Mouse (Mus musculus): ENCODE results near the gene Ttc27. TPM values are rescaled to one million over a fixed set of nuclear protein-coding genes. Genes with fewer than 3 reads are reported as not detected.
"Not testable (repeated sequence)": the region's sequence is repeated elsewhere in the genome, so short reads cannot be mapped to it uniquely, and the experiment has no call there.

Gene Ttc27
- 5.5 and 23.0 TPM in 2 replicates for polyA plus RNA-seq (2011; ENCODE audit: insufficient read depth, insufficient read length, low replicate concordance, missing spikeins)

GRCm38 (mm10) chr17:74717618-74718151, at the start of gene Ttc27:
Ttc27 (plus strand) TSS chr17:74717732.
- peak within 1 kb of the TSS; percentile 77 for H3K4me3 ChIP-seq (replicated peaks; ENCODE audit: control insufficient read depth, low read depth, low read length)
- TF ChIP-seq CTCF (IDR thresholded peaks at IDR 0.05; ENCODE audit: control insufficient read depth, insufficient read depth, low read length) (no peak), POLR2A (IDR thresholded peaks at IDR 0.05; ENCODE audit: borderline replicate concordance, control insufficient read depth, low read depth, low read length) (no peak)
- H3K27ac ChIP-seq (ENCODE audit: control insufficient read depth, insufficient read depth, low read depth, low read length, poor library complexity) = no peak within 1 kb of the TSS
- no peaks in the 10 kb centered on the region; the same call in 1 of the 2 replicates for H3K4me1 ChIP-seq (ENCODE audit: control insufficient read depth, insufficient read depth, low read length)
- WGBS = under 1% methylated on average over 31 of the region's 31 CpGs

- TF ChIP-seq CTCF (IDR thresholded peaks at IDR 0.05; ENCODE audit: control insufficient read depth, insufficient read depth, low read length) (no peak), POLR2A (IDR thresholded peaks at IDR 0.05; ENCODE audit: borderline replicate concordance, control insufficient read depth, low read depth, low read length) (no peak)
- Histone ChIP-seq H3K4me1 (ENCODE audit: control insufficient read depth, insufficient read depth, low read length) (no peaks in the 10 kb centered on the region), H3K27ac (ENCODE audit: control insufficient read depth, insufficient read depth, low read depth, low read length, poor library complexity) (no peak overlapping the region), H3K4me3 (replicated peaks; ENCODE audit: control insufficient read depth, low read depth, low read length) (no peak overlapping the region)
- 33% methylated on average over 1 of the region's 1 CpGs for WGBS
Measured at GRCm38 (mm10) chr17:74668010-74668409, 49.5 kb upstream of the Ttc27 start.

GRCm38 (mm10) chr17:74670031-74670430, 47.5 kb upstream of the Ttc27 start:
- no peaks in the 10 kb centered on the region for H3K4me1 ChIP-seq (ENCODE audit: control insufficient read depth, insufficient read depth, low read length)
- no peak overlapping the region for H3K27ac ChIP-seq (ENCODE audit: control insufficient read depth, insufficient read depth, low read depth, low read length, poor library complexity)
- 92% methylated on average over 13 of the region's 13 CpGs for WGBS
- H3K4me3 ChIP-seq (replicated peaks; ENCODE audit: control insufficient read depth, low read depth, low read length) = no peak overlapping the region
- TF ChIP-seq POLR2A (IDR thresholded peaks at IDR 0.05; ENCODE audit: borderline replicate concordance, control insufficient read depth, low read depth, low read length) (no peak), CTCF (IDR thresholded peaks at IDR 0.05; ENCODE audit: control insufficient read depth, insufficient read depth, low read length) (no peak)

- Histone ChIP-seq H3K4me3 (replicated peaks; ENCODE audit: control insufficient read depth, low read depth, low read length) (no peak overlapping the region), H3K27ac (ENCODE audit: control insufficient read depth, insufficient read depth, low read depth, low read length, poor library complexity) (no peak overlapping the region), H3K4me1 (ENCODE audit: control insufficient read depth, insufficient read depth, low read length) (no peaks in the 10 kb centered on the region; the same call in 1 of the 2 replicates)
- TF ChIP-seq POLR2A (IDR thresholded peaks at IDR 0.05; ENCODE audit: borderline replicate concordance, control insufficient read depth, low read depth, low read length) (no peak), CTCF (IDR thresholded peaks at IDR 0.05; ENCODE audit: control insufficient read depth, insufficient read depth, low read length) (no peak)
- 90% methylated on average over 4 of the region's 4 CpGs for WGBS
Measured at GRCm38 (mm10) chr17:74672446-74672845, 45.1 kb upstream of the Ttc27 start.

GRCm38 (mm10) chr17:74673251-74673650, 44.3 kb upstream of the Ttc27 start:
- no peak overlapping the region for H3K27ac ChIP-seq (ENCODE audit: control insufficient read depth, insufficient read depth, low read depth, low read length, poor library complexity)
- H3K4me1 ChIP-seq (ENCODE audit: control insufficient read depth, insufficient read depth, low read length) = no peaks in the 10 kb centered on the region; the same call in 1 of the 2 replicates
- no peak overlapping the region for H3K4me3 ChIP-seq (replicated peaks; ENCODE audit: control insufficient read depth, low read depth, low read length)
- TF ChIP-seq POLR2A (IDR thresholded peaks at IDR 0.05; ENCODE audit: borderline replicate concordance, control insufficient read depth, low read depth, low read length) (no peak), CTCF (IDR thresholded peaks at IDR 0.05; ENCODE audit: control insufficient read depth, insufficient read depth, low read length) (no peak)

GRCm38 (mm10) chr17:74678061-74678460, 39.5 kb upstream of the Ttc27 start:
- no peak overlapping the region for H3K4me3 ChIP-seq (replicated peaks; ENCODE audit: control insufficient read depth, low read depth, low read length)
- TF ChIP-seq CTCF (IDR thresholded peaks at IDR 0.05; ENCODE audit: control insufficient read depth, insufficient read depth, low read length) (no peak), POLR2A (IDR thresholded peaks at IDR 0.05; ENCODE audit: borderline replicate concordance, control insufficient read depth, low read depth, low read length) (no peak)
- H3K27ac ChIP-seq (ENCODE audit: control insufficient read depth, insufficient read depth, low read depth, low read length, poor library complexity) = no peak overlapping the region
- no peaks in the 10 kb centered on the region; the same call in 1 of the 2 replicates for H3K4me1 ChIP-seq (ENCODE audit: control insufficient read depth, insufficient read depth, low read length)
- 73% methylated on average over 8 of the region's 8 CpGs for WGBS

- TF ChIP-seq CTCF (IDR thresholded peaks at IDR 0.05; ENCODE audit: control insufficient read depth, insufficient read depth, low read length) (no peak), POLR2A (IDR thresholded peaks at IDR 0.05; ENCODE audit: borderline replicate concordance, control insufficient read depth, low read depth, low read length) (no peak)
- 94% methylated on average over 3 of the region's 3 CpGs for WGBS
- Histone ChIP-seq H3K4me1 (ENCODE audit: control insufficient read depth, insufficient read depth, low read length) (no peaks in the 10 kb centered on the region), H3K4me3 (replicated peaks; ENCODE audit: control insufficient read depth, low read depth, low read length) (no peak overlapping the region), H3K27ac (ENCODE audit: control insufficient read depth, insufficient read depth, low read depth, low read length, poor library complexity) (no peak overlapping the region)
Measured at GRCm38 (mm10) chr17:74684927-74685326, 32.6 kb upstream of the Ttc27 start.

GRCm38 (mm10) chr17:74688555-74688954, 29.0 kb upstream of the Ttc27 start:
- no peak overlapping the region for H3K4me3 ChIP-seq (replicated peaks; ENCODE audit: control insufficient read depth, low read depth, low read length)
- TF ChIP-seq CTCF (IDR thresholded peaks at IDR 0.05; ENCODE audit: control insufficient read depth, insufficient read depth, low read length) (no peak), POLR2A (IDR thresholded peaks at IDR 0.05; ENCODE audit: borderline replicate concordance, control insufficient read depth, low read depth, low read length) (no peak)
- H3K4me1 ChIP-seq (ENCODE audit: control insufficient read depth, insufficient read depth, low read length) = no peaks in the 10 kb centered on the region
- no peak overlapping the region for H3K27ac ChIP-seq (ENCODE audit: control insufficient read depth, insufficient read depth, low read depth, low read length, poor library complexity)
- 88% methylated on average over 2 of the region's 2 CpGs for WGBS

GRCm38 (mm10) chr17:74689406-74689805, 28.1 kb upstream of the Ttc27 start:
- no peak overlapping the region for H3K4me3 ChIP-seq (replicated peaks; ENCODE audit: control insufficient read depth, low read depth, low read length)
- H3K4me1 ChIP-seq (ENCODE audit: control insufficient read depth, insufficient read depth, low read length) = no peaks in the 10 kb centered on the region
- WGBS = 89% methylated on average over 4 of the region's 4 CpGs
- TF ChIP-seq POLR2A (IDR thresholded peaks at IDR 0.05; ENCODE audit: borderline replicate concordance, control insufficient read depth, low read depth, low read length) = no peak
- TF ChIP-seq CTCF (IDR thresholded peaks at IDR 0.05; ENCODE audit: control insufficient read depth, insufficient read depth, low read length) = no peak
- H3K27ac ChIP-seq (ENCODE audit: control insufficient read depth, insufficient read depth, low read depth, low read length, poor library complexity) = no peak overlapping the region

- H3K27ac ChIP-seq (ENCODE audit: control insufficient read depth, insufficient read depth, low read depth, low read length, poor library complexity); H3K4me1 ChIP-seq (ENCODE audit: control insufficient read depth, insufficient read depth, low read length); H3K4me3 ChIP-seq (replicated peaks; ENCODE audit: control insufficient read depth, low read depth, low read length): not testable (repeated sequence)
- 93% methylated on average over 2 of the region's 2 CpGs for WGBS
Measured at GRCm38 (mm10) chr17:74701661-74702060, 15.9 kb upstream of the Ttc27 start.

All from bone marrow, adult 2 months (tissue).